Mouse (Mus musculus) heart, embryonic 15.5 days (tissue): ENCODE data around the gene Trip6. TPM values are rescaled to one million over a fixed set of nuclear protein-coding genes. Genes with fewer than 3 reads are reported as not detected.
"Not testable (repeated sequence)": the region's sequence is repeated elsewhere in the genome, so short reads cannot be mapped to it uniquely, and the experiment has no call there.

Experiments
- ATAC-seq: fragments of 200-750 bp; cut with Nextera tagmentation; replicated peaks from 2 replicates; pipeline ENCODE4 v1.8.0; 2017; ENCODE audit warnings: low read depth, moderate TSS enrichment; ENCODE audit not compliant: insufficient number of reproducible peaks, insufficient read depth, low FRiP score
- H3K27ac ChIP-seq: fragments of 300-500 bp; sonication (generic); 2 replicates; pipeline ENCODE4 v1.5.1; 2015; ENCODE audit warnings: mild to moderate bottlenecking, inconsistent platforms
- H3K27me3 ChIP-seq: fragments of 300-500 bp; sonication (generic); 2 replicates; pipeline ENCODE4 v1.6.1; 2015; ENCODE audit warnings: inconsistent platforms
- H3K36me3 ChIP-seq: fragments of 300-500 bp; sonication (generic); 2 replicates; pipeline ENCODE4 v1.6.1; 2015; ENCODE audit warnings: mild to moderate bottlenecking, inconsistent platforms
- H3K4me1 ChIP-seq: fragments of 300-500 bp; sonication (generic); replicated peaks from 2 replicates; pipeline ENCODE4 v1.6.1; 2015; ENCODE audit warnings: inconsistent platforms
- H3K4me2 ChIP-seq: fragments of 300-500 bp; sonication (generic); 2 replicates; pipeline ENCODE4 v1.6.1; 2015; ENCODE audit warnings: inconsistent platforms, mild to moderate bottlenecking, moderate library complexity
- H3K4me3 ChIP-seq: fragments of 300-500 bp; sonication (generic); 2 replicates; pipeline ENCODE4 v1.5.1; 2015; ENCODE audit warnings: mild to moderate bottlenecking, inconsistent platforms
- H3K9ac ChIP-seq: fragments of 300-500 bp; sonication (generic); 2 replicates; pipeline ENCODE4 v1.6.1; 2015; ENCODE audit warnings: mild to moderate bottlenecking, inconsistent platforms
- H3K9me3 ChIP-seq: fragments of 300-500 bp; sonication (generic); replicated peaks from 2 replicates; pipeline ENCODE4 v1.6.1; 2016; ENCODE audit warnings: inconsistent platforms
- WGBS: fragments of 180-500 bp; shearing (Covaris S2); methylation state at CpG from one replicate; pipeline ENCODE4 v1.1.7; 2015; ENCODE audit warnings: mixed read lengths; 5-methylcytosine and 5-hydroxymethylcytosine counted together
- polyA plus RNA-seq: library from polyadenylated mRNA; unstranded; fragments of >200 nt; fragmentation: Nextera tagmentation; extraction: Ambion mirVana; gene quantifications from 2 replicates; pipeline ENCODE4 v1.2.1, GENCODE M21; 2015

Trip6 gene
- polyA plus RNA-seq, 1 experiment from 2014 or later, result 37.7 TPM

DNA sequence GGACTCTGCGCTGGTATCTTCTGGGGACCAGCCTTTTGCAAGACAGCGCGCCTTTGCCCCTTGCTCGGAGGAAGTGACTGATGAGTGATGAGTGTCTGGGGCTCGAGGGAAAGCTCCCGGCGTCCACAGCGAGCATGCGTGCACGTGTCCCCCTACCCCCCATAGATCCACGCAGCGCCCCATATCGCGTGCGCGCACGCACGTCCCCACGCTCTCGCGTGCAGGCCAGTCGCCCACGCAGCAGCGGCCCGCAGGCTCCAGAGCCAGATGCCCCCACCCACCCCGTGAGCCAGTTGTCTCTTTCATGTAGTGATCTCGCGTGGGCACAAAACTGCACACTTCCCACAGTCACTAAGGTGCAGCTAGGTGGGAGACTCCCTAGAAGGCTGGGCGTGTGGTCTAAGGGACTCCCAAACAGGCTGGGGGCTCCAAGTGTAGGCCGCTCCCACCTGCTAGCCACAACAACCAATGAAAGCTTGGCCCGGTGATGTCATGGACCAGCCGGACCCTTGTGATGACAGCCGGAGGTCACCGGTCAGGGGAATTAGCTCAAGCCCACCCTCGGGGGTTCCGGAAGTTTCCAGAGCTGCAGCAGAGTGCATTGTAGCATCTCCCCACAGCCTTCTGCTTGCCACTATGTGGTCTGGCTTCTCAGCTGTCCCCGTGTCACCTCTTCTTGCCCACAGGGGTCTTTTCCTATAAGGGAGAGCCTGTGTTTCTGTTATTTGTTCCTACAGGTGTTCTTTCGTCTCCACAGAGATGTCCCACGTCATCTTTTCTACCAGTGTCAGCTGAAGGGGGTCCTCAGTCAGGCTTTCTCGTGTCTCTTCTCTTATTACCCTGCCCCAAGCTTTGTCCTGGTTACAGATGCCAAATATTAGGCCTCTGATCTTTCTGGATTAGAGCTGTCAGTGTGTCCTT is 26.9 kb downstream of the Trip6 start, which contains the start of gene Ache:
Gene Ache, plus strand, starts transcription at position 488 of the 921 bp plus-strand sequence.
- peaks cover 51% of the 10 kb centered on the region for H3K27me3 ChIP-seq
- 2% methylated on average over 40 of the region's 40 CpGs for WGBS
- peaks cover 38% of the 10 kb centered on the region for H3K4me1 ChIP-seq
- H3K36me3 ChIP-seq, result no peaks in the 10 kb centered on the region
- no peaks in the 10 kb centered on the region for H3K9me3 ChIP-seq
- ATAC-seq, result peak; percentile 14; the same call in 1 of the 2 replicates
- H3K4me3 ChIP-seq, result peak within 1 kb of the TSS; percentile 48
- H3K9ac ChIP-seq, result peak within 1 kb of the TSS; percentile 50
- peak within 1 kb of the TSS; percentile 86 for H3K4me2 ChIP-seq
- H3K27ac ChIP-seq, result peak within 1 kb of the TSS; percentile 42; the same call in 1 of the 2 replicates

- peak; percentile 40 for ATAC-seq
- Histone ChIP-seq H3K27me3 (peaks cover 46% of the 10 kb centered on the region), H3K4me3 (peak overlapping the region; percentile 48), H3K4me1 (peaks cover 38% of the 10 kb centered on the region), H3K4me2 (peak overlapping the region; percentile 86), H3K9ac (no peak overlapping the region), H3K9me3 (no peaks in the 10 kb centered on the region), H3K27ac (no peak overlapping the region), H3K36me3 (no peaks in the 10 kb centered on the region)
- under 1% methylated on average over 14 of the region's 16 CpGs for WGBS
Observed at GRCm38 (mm10) chr5:137286655-137287031, 27.6 kb downstream of the Trip6 start.

DNA sequence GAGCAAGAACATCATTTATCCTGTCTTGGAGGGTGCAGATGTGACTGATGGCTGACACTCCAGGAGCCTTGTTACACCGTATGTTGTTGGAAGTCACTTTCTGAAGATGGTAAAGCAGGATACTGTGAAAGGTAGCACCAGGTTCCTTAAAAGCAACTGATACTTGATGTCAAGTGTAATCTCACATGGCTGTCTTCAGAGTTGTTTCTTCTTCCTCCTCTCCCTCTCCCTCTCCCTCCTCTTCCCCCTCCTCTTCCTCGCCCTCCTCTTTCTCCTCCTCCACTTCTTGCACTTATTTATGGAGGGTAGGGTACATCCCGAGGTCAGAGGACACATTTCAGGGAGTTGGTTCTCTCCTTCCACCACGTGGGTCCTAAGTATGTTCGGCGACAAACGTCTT is 28.2 kb downstream of the Trip6 start:
- no peak overlapping the region for H3K4me2 ChIP-seq
- no peaks in the 10 kb centered on the region for H3K9me3 ChIP-seq
- H3K27me3 ChIP-seq, result peaks cover 42% of the 10 kb centered on the region
- H3K36me3 ChIP-seq, result no peaks in the 10 kb centered on the region
- H3K27ac ChIP-seq, result no peak overlapping the region
- H3K9ac ChIP-seq, result no peak overlapping the region
- peaks cover 38% of the 10 kb centered on the region for H3K4me1 ChIP-seq
- H3K4me3 ChIP-seq, result no peak overlapping the region
- ATAC-seq, result no peak
- 45% methylated on average over 7 of the region's 7 CpGs for WGBS

- no peak for ATAC-seq
- peaks cover 33% of the 10 kb centered on the region for H3K4me1 ChIP-seq
- H3K4me2 ChIP-seq, result no peak overlapping the region
- WGBS, result 53% methylated on average over 5 of the region's 5 CpGs
- H3K27ac ChIP-seq, result no peak overlapping the region
- no peak overlapping the region for H3K4me3 ChIP-seq
- H3K27me3 ChIP-seq, result peaks cover 33% of the 10 kb centered on the region
- H3K36me3 ChIP-seq, result no peaks in the 10 kb centered on the region
- no peak overlapping the region for H3K9ac ChIP-seq
- no peaks in the 10 kb centered on the region for H3K9me3 ChIP-seq
Observed at GRCm38 (mm10) chr5:137285045-137285444, 29.2 kb downstream of the Trip6 start.

DNA sequence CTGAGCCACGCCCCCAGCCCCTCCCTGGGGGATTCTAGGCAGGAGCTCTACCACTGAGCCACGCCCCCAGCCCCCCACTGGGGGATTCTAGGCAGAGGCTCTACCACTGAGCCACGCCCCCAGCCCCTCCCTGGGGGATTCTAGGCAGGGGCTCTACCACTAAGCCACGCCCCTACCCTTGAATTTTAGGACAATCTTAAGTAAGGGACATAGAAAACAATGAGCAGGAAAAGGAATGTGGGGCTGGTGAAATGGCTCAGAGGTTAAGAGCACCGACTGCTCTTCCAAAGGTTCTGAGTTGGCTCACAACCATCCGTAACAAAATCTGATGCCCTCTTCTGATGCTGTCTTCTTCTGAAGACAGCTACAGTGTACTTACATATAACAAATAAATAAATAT is 29.8 kb downstream of the Trip6 start:
- H3K4me3 ChIP-seq, H3K9me3 ChIP-seq, ATAC-seq, H3K36me3 ChIP-seq, H3K9ac ChIP-seq, H3K27ac ChIP-seq, H3K4me2 ChIP-seq: not testable (repeated sequence)
- Histone ChIP-seq H3K4me1 (peaks cover 27% of the 10 kb centered on the region), H3K27me3 (peaks cover 26% of the 10 kb centered on the region)
- WGBS, result 83% methylated on average over 5 of the region's 6 CpGs

DNA sequence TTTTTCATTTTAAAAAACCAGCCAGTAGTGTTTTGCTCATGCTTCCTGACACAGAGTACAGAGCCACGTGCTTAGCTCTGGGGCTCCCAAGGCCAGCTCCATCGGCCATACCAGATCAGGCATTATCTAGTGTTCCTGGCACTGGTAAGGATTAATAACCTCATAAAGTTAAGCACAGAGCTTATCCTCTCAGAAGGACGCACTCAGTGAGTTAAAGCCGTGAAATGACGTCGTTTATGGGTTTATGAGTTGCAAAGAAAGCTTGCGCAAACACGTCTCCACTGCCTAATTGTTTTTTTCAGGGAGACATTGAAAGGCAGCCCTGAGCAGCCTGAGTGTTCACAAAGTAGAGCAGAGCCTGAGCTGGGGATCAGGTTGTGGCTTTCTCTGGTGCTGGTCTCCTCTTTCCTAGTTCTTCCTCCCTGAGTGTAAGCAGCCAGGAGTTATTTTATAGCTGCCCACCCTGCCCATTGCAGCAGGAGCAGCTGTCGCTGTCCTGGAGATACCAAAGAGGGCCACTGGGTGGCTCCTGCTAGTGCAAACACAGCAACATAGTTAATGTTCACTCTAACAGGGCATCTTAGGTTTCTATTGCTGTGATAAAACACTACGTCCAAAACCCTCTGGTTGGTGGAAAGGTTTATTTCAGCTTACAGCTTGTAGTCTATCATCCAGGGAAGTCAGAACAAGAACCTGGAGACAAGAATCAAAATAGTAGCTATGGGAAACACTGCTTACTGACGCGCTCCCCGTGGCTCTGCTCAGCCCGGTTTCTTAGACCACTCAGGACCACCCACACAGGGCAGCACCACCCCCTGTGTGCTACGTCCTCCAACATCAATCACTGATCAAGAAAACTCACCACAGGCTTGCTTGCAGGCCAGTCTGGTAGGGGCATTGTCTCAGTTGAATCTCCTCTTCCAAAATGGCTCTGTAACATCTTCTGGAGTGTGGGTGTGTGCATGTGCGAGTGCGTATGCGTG is 36.6 kb downstream of the Trip6 start:
- WGBS, result 55% methylated on average over 18 of the region's 18 CpGs
- Histone ChIP-seq H3K4me2 (no peak overlapping the region), H3K27me3 (no peaks in the 10 kb centered on the region), H3K4me3 (no peak overlapping the region), H3K27ac (no peak overlapping the region), H3K9ac (no peak overlapping the region), H3K4me1 (no peaks in the 10 kb centered on the region), H3K36me3 (no peaks in the 10 kb centered on the region), H3K9me3 (no peaks in the 10 kb centered on the region)
- no peak for ATAC-seq

DNA sequence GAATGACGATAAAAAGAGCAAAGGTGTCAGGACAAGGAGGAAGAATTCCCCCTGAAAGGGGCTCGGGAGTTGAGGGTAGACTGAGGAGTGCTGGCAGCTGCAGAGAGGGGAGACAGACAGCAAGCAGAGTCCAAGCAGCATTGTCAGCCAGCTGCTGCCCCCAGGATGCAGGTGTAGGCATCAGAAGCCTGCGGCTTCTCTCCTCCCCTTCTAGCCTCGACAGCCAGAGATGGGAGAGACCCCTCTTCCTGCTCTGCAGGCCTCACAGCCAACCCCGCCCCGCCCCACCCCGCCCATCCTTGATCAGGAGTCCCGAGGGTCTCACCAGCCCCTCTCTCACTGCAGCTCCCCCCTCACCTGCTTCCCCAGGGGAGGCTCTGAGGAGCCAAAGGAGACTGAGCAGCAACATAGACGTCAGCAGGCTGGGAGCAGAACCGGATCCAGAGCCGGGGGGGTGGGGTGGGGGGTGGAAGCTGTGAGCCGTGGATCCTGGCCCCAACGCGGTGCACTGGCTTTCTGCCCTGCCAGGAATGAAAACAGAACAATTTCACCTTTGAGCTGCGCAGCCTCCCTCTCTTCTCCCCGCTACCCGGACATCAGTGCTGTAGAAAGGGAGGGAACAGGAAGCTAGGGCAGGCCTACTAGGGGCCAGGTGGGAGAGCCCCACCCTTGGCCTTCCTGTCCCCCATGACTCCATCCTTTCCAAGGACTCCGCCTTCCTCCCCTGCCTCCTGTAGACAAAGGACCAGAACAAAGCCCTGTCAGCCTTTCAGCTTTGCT is 45.9 kb downstream of the Trip6 start:
- 0 out of 2 replicates have a peak, but pooled peaks have one; percentile 50 for ATAC-seq

GRCm38 (mm10) chr5:137264787-137265186 is 49.4 kb downstream of the Trip6 start:
- Histone ChIP-seq H3K27me3 (peaks cover 3% of the 10 kb centered on the region; the same call in 1 of the 2 replicates), H3K4me1 (0 out of 2 replicates have a peak, but pooled peaks cover 3% of the 10 kb centered on the region), H3K36me3 (no peaks in the 10 kb centered on the region), H3K9me3 (no peaks in the 10 kb centered on the region), H3K4me3 (no peak overlapping the region), H3K27ac (no peak overlapping the region), H3K9ac (no peak overlapping the region), H3K4me2 (no peak overlapping the region)
- no peak for ATAC-seq
- 84% methylated on average over 11 of the region's 11 CpGs for WGBS

More for the DNA sequence above, 45.9 kb downstream of the Trip6 start:
- H3K9me3 ChIP-seq, result no peaks in the 10 kb centered on the region
- no peak overlapping the region for H3K9ac ChIP-seq
- H3K27me3 ChIP-seq, result peaks cover 3% of the 10 kb centered on the region; the same call in 1 of the 2 replicates
- 23% methylated on average over 16 of the region's 18 CpGs for WGBS
- H3K4me3 ChIP-seq, result 0 out of 2 replicates have a peak overlapping the region, but pooled peaks have one; percentile 8
- peak overlapping the region; percentile 42 for H3K4me2 ChIP-seq
- H3K27ac ChIP-seq, result no peak overlapping the region
- H3K4me1 ChIP-seq, result 0 out of 2 replicates have a peak, but pooled peaks cover 3% of the 10 kb centered on the region
- H3K36me3 ChIP-seq, result no peaks in the 10 kb centered on the region

GRCm38 (mm10) chr5:137263897-137264720 is 50.1 kb downstream of the Trip6 start:
- no peak overlapping the region for H3K9ac ChIP-seq
- no peaks in the 10 kb centered on the region for H3K36me3 ChIP-seq
- H3K27ac ChIP-seq, result no peak overlapping the region
- H3K4me2 ChIP-seq, result no peak overlapping the region
- H3K4me3 ChIP-seq, result no peak overlapping the region
- ATAC-seq, result no peak
- H3K27me3 ChIP-seq, result peaks cover 3% of the 10 kb centered on the region; the same call in 1 of the 2 replicates
- 0 out of 2 replicates have a peak, but pooled peaks cover 3% of the 10 kb centered on the region for H3K4me1 ChIP-seq
- 71% methylated on average over 14 of the region's 14 CpGs for WGBS
- no peaks in the 10 kb centered on the region for H3K9me3 ChIP-seq
